Mouse (Mus musculus) MEL-GATA-1-ER (cell line): ENCODE data around the gene Bbip1.
"Not testable (repeated sequence)": the region's sequence is repeated elsewhere in the genome, so short reads cannot be mapped to it uniquely, and the experiment has no call there.

Experiments used
- DNase-seq: peaks from one replicate; pipeline ENCODE4 v3.0.0-alpha.2; 2012; ENCODE audit warnings: low read depth; ENCODE audit errors: extremely low read depth

Bbip1 gene

DNA sequence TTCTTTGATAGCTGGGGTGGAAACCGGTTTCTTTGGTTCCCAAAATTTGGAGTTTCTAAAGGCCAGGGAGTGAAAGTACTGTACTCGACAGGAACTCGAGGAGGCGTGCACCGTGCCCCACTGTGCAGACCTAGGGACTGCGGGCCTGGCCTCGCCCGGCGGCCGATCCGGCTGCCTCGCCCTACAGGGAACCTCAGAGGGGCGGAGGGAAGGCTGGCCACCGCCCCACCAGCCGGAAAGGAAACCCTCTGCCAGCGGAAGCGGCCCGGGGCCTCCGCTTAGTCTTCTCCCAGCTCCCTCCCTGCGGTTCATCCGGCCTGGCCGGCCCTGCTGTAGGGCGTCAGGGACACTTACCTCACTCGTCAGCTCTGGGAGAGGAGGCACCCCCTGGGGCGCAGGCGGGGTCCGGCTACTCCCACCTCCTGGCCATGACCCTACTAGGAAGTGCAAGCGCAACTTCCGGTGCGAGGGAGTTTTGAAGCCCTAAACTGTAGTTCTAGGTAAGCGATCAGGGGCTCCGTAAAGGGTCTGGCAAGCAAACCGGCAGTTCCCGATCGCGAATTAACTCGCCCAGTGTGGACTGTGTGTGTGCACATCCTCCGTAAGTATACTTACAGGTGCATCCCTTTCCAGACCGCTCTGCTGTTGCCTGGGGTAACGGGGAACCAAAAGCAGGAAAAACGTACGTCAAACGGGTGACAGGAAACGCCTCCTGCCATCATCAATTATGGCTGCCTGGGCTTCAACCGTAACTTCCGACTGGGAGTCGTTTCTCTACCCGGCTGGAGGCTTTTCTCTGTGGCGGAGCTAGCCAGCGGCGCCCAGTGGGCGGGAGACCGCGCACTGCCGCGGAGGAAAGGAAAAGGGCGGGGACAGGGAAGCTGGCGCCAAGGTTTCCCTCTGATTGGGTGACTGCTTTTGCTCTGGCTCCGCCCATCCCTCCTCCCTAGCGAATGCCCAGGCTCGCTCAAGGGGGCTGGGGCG lies at the start of gene Bbip1, which contains the start of gene Shoc2:
Gene Bbip1, minus strand, starts transcription at position 826 of the 984 bp plus-strand sequence.
Gene Shoc2, plus strand, starts transcription at position 505 of the 984 bp plus-strand sequence.
- peak; percentile 99 for DNase-seq

DNA sequence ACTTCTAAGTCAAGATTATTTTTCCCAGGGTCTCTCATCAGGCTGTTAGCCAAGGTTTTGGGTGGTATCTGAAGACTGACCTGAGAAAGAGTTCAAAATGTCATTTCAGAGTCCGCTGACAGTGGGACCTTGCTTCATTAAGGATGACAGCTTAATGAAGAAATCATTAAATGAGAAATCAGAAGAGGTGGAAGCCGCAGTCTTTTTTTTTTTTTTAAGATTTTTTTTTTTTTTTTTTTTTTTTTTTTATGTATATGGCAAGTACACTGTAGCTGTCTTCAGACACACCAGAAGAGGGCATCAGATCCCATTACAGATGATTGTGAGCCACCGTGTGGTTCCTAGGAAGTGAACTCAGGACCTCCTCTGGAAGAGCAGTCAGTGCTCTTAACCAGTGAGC lies 49.4 kb upstream of the Bbip1 start:
- no peak for DNase-seq

DNA sequence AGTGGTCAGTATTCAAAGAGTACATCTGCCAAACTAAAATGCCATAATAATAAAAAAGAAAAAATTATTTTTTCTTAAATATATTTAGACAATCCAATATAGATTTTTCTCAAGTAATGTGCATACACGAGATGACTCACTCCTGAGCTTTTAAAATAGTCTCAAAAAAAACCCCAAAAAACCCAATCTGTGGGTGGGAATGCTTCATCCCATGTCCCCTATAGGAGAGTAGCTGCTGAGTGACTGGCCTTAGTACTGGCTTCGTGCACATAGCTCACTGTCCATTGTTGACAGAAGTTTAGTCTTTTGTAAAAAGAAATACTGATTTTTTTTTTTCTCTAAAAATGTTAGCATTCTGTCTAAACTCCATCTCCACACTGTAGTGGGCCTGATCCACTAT lies 46.1 kb upstream of the Bbip1 start:
- no peak for DNase-seq

DNA sequence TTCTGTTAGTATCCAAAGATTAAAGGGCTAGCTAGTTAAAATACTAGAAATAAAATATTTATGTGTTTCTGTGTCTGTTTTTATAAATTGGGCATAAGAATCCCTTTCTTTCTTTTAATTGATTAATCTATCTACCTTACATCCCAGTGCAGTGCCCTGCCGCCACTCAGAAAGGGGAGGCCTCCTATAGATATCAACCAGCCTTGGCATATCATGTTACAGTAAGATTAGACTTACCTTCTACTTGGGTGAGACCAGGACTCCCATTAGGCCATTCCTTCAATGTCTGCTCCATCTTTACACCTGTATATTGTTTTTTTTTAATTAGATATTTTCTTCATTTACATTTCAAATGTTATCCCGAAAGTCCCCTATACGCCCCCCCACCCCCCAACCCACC lies 40.2 kb upstream of the Bbip1 start:
- DNase-seq = no peak

DNA sequence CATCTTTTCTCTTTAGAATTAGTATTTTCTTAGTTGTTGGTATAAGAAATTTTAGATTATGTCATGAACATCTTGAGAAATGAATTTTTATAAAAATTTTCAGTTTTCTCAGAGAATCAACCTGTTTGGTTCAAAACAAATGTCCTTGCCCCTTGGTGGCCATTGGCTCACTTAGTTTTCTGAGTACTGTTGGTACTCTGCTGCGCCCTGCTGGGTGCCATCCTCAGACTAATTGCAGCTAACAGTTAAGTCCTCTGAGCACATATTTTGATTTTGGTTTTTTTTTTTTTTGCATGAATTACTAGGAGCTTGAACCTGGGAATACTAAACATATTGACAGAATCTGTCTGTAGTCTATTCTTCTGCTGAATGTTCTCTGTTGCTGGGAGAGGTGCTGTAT lies 38.9 kb upstream of the Bbip1 start:
- DNase-seq = no peak

DNA sequence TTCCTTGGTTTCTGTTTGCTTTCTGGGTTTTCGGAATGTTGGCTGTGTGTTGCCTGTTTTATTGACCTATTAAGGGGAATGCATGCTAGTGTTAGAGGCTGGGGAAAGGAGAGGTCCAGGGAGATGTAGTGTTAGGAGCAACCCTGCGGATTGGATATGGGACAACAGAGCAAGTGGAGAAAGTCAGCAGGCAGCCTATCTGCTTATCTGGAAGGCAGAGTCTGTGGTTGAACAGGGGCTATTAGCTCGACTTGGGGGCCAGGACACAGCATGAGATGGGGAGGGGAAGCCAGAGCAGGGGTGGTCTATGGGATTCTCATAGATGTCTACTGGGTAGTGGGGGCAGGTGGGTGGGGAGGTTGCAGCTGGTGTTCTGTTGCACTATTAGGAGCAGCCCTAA lies 37.6 kb upstream of the Bbip1 start:
- no peak for DNase-seq

DNA sequence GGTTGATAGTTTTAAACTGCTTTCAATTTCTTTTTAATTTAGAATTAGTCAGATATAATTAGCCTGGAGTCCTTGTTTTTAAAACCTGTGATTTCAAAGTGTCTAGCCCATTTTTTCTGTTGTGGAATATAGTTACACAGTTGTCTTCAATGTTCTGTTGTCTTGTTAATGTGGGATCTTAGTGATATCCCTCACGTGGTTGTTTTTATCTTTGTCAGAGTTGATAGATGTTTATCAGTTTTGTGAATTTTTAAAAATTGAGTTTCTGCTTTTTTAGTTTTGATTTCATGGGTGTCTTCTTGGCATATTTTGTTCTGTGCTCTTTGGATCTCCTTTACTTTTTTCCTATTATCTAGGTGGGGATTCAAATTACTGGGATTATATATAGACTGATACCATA lies 29.2 kb upstream of the Bbip1 start:
- DNase-seq = no peak

DNA sequence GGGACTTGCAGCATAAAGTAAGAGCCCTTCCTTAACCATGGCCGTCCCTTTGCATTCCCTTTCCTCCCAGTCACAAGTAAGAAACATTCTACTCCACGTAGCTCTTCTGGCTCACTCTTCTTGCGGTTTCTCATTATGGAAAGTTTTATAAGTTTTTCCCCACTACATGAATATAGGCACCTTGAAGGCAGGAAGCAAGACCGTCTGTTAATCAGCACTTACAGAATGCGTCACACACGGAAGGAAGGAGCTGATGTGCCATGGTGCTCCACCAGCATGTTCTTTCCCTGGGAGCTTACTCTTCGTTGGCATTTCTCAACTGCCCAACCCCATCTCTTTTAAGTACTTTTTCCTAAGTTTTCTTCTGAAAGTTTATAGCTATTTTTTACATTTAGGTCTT lies 27.5 kb upstream of the Bbip1 start:
- DNase-seq = peak; percentile 12

DNA sequence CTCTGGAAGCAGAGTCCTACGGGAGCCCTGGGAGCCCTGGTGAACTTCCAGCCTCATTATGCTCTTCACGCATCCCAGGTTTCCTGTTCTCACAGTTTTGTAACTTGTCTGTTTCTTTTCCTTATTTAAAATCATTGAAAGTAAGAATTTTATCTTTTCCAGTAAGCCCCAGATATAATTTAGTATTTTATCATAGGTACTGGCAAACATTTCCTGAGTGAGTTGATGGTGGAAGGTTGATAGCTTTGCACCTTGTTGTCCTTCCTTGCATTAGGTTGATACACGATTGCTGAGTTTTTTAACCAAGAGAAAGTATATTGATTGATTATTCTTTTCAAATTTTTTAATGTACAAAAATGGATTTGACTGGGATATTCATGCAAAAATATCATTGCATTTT lies 24.8 kb upstream of the Bbip1 start:
- no peak for DNase-seq

DNA sequence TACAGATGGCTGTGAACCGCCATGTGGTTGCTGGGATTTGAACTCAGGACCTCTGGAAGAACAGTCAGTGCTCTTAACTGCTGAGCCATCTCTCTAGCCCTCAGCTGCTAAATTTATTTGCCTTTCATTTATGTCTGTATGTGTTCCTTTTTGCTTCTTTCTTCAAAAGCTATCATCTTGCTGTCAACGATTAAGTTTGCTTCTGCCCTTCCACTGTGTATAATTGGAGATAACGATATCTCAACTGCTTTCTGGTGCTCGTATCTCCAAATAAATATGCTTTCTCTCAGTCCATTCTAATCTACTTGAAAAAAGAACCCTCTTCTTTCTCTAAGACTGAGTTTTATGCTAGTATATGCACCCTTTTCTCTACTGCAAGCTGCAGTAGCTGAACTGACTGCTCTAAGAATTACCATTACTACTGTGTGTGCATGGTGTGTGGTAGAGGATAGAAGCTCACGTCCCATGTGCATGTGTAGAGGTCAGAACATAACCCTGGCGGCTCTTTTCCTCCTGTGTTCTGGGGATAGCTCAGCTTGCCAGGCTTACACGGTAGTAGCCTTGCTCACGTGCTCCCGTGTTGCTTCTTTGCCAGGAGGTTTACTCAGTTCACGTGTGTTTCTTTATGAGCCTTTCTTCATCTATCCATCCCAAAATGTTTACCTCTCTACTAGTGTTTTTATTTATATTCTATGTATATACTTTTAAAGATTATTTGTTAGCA lies 20.6 kb upstream of the Bbip1 start:
- DNase-seq = peak; percentile 76

DNA sequence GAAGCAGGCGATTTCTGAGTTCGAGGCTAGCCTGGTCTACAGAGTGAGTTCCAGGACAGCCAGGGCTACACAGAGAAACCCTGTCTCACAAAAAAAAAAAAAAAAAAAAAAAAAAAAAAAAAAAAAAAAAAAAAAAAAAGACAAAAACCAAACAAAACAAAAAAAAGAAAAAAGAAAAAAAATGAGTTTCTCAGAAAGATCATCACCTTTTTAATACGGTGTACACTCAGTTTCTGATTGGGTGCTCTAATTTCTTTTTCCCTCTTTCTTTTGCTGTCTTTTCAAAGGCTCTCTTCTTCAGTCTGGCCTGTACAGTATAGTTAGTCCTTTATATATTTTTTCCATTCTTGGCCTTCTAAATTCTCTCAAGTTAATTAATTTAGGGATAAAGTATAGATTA lies 19.9 kb upstream of the Bbip1 start:
- not testable (repeated sequence) for DNase-seq

DNA sequence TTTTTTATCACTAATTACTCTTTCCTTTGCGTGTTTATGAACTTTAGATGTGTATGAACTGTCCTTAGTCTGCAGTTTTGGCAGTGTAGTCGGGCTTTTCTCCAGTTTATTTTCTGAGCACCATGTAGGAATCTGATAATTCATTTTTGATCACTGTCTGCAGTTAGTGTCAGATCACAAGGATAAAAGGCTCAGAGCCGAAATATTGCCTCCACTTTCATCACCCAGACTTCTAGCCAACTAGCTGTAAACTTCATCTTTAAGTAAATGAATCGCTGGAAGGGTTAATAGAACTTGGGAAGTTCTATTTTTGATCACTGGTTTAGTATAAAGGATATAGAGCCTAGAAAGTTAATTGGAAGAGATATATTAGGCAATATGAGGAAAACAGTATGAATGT lies 18.1 kb upstream of the Bbip1 start:
- no peak for DNase-seq

DNA sequence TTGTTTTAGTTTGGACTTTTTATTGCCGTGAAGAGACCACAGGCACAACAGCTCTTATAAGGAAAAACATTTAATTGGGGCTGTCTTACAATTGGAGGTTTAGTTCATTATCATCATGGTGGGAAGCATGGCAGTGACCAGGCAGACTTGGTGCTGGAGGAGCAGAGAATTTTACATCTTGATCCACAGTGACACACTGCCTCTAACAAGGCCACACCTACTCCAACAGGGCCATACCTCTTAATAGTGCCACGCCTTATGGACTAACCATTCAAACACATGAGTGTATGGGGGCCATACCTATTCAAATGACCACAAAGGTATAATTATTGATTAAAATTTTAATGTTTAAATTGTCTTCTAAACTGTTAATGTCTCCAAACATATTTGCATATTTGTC lies 13.1 kb upstream of the Bbip1 start:
- no peak for DNase-seq

DNA sequence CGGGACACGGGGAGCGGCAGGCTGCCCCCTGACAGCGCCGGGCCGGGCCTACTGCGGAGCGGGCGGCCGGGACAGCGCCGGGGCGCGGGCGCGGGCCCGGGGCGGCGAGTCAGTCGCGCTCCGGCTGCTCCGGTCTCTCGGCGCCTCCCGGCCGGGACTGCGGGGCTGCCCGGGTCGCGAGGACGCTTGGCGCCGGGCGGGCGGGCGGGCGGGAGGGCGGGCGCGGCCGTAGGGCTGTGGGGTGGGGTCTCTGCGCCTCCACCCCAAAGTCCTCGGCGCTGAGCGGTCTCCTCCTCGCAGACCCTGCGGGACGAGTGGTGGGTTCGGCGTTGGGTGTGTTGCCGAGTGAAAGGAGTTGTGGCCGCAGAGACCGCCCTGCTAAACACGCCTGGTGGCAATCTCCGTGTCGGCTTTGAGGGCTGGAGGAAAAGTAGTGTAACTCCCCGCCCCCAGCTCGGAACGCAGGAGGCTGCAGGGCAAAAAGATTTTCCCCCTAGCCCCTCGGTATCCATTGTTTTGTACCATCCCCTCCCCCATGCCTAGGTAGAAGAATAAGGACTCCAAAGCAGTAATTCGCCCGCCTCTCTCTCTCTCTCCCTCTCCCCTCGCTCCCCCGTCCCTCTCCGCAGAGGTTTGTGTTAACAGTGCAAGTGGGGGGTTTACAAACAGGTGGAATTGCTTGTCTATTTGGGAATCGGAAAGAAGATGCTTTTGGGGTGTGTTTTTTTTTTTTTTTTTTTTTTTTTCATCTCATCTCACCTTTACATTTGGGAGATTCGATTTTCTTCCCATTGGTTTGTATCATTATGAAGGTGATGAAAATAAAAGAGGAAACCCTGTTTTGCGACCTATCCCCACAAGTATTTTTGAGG lies 980 bp upstream of the Bbip1 start:
- DNase-seq = peak; percentile 46

DNA sequence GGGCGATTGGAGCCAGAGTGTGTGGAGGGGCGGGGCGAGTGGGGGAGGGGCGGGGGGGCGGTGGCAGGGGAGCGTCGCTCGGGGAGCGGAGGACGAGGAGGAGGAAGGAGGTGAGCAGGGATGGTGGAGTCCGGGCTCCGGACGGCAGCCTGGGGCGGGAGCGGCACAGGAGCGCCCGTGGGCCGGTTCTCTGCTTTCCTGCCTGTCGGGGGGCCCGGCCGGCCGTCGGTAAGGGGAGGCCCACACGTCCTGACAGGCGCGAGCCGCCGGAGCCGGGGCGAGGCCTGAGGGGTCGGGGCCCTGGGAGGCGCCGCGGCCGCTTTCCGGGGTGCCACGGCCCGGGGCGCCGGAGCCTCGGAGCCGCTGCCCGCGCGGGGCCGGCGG lies 351 bp upstream of the Bbip1 start:
- no peak for DNase-seq

DNA sequence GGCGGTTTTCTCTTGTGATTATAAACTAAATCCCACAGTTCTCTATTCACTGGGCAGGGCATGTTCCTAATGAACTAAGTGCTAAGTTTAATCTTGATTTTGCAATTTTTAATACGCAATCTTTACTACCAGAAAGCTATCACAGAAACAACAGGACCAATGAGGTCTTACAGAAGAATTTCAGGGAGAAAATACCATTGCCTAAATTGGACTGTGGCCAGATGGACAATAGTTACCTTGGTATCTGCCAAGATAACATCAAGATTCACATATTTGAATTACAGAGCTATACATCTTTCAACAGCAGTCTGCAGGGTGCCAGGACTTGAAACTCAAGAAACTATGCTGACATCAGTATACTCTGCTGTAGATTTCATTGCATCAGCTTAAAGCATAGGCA lies 2.1 kb downstream of the Bbip1 start:
- no peak for DNase-seq

DNA sequence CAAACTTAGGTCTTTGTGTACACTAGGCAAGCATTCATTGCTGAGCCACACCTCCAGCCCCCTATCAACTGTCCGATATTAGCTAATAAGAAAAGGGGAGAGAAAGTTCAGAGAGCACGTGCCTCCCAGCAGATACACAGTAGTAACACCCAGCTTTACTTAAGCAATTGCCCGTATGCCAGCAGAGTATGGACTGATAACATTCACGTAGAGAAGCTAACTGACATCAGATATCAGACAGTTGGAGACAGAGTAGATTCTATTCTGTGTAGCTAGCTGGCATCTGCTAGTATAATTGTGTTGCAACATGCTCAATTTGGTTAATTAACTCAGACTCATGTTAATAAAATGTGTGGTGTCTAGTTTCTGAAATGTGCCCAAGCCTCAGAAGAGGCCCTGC lies 3.3 kb downstream of the Bbip1 start:
- DNase-seq = no peak

DNA sequence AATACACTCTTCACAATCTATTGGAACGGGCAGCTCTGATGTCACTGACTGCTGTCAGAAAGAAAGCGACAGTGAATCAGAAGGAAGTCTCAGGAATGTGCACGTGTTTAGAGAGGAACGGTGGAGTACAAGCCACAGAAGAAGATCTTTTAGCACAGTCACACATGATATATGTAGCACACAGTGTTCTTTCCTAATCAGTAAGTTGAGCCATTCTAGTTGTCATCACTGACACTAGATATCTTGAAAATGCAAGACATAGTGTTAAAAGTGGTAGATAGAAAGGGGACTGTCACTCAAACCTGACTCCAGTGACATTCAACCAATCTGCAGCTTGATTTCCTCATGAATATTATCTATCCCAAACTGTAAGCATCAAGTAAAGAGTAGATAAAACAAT lies 5.0 kb downstream of the Bbip1 start:
- no peak for DNase-seq

DNA sequence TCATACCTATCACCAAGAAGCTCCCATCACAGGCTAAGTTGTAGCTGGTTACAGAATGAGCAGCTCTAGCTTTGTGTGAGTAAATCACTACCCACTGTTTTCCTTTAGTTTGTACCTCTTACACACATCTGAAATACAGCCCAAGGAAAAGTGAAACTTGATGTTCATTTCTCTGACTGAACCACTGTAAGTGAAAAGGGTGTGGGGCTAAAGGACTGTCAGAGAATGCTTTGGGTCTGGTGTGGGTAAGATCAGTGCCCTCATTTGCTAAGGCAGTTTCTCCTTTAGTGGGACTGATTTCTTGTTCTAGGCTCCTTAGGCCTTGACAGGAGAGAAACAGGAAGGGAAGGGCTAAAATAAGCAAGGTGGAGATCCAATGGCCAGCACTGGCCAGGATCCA lies 10.4 kb downstream of the Bbip1 start:
- DNase-seq = no peak

DNA sequence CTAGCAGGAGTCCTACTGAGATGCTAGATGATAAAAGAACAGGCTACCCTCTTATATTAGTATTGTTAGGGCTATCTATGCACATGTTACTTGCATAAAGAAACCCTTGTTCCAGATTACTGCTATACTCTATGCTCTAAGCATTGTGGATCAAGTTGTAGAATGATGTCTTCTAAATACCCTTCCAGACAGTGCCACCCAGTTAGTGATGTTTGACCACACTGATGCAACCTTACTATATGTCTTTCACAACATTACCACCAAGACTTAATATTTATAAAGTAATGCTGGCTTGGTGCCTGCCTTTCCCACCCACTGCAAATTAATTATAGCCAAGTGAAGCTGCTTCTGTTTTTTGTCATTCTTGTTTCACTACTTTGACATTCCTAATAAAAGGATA lies 11.4 kb downstream of the Bbip1 start:
- DNase-seq = no peak

DNA sequence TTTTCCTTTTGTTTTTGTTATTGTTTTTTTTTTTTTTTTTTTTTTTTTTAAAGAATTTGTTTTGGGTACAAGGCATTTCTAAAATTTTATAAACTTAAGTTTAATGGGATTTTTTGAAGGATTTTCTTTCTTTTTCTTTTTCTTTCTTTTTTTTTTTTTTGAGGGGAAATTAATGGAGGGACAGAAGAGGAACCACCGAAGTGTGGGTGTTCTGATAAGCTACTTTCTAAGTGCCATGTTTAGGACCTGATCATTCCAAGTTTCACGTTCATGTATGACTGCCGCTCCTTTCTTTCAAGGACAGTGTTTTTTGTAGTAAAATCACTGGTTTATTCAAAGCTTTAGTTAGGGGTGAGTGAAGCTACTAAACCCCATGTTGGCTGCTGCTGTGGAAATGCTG lies 15.2 kb downstream of the Bbip1 start:
- peak; percentile 59 for DNase-seq

DNA sequence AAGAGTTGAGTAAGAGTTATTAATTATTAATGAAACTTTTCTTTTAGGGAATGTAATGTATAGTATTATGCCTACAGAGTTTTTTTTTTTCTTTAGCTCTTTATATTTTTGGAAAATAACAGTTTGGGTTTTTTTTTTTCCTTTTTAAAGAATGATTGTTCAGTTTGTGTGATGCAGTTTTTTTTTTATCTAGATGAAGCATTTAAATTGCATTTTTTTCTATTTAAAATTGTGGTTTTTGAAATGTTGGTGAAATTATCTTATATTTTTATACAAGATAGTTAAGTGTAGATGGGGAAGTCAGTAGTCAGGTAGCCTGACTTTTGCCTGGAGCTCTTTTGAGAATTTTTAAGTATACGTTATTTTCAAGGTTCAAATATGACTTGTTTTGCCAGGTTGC lies 17.7 kb downstream of the Bbip1 start:
- DNase-seq = no peak
